Mouse (Mus musculus) ES-E14 (cell line): ENCODE measurements around the gene Gng10. TPM values are rescaled to one million over a fixed set of nuclear protein-coding genes. Genes with fewer than 3 reads are reported as not detected.

ENCODE experiments used
- DNase-seq: peaks from one replicate; pipeline ENCODE4 v3.0.0-alpha.2; 2013; ENCODE audit warnings: low read depth, low spot score
- H3K27ac ChIP-seq: 2 replicates; pipeline ENCODE4 v1.5.1; 2012; ENCODE audit warnings: low read depth, mild to moderate bottlenecking, low read length, moderate library complexity, mixed read lengths; ENCODE audit not compliant: poor library complexity, insufficient read depth, severe bottlenecking
- H3K36me3 ChIP-seq: 2 replicates; pipeline ENCODE4 v1.6.1; 2012; ENCODE audit warnings: mild to moderate bottlenecking, low read length, moderate library complexity, mixed read lengths; ENCODE audit not compliant: control insufficient read depth, poor library complexity, insufficient read depth, severe bottlenecking
- H3K4me1 ChIP-seq, 2 experiments: fragments of 150-350 bp in 1 of 2; sonication (generic) in 1 of 2; 2 replicates each; pipeline ENCODE4 v1.6.1; 2012; ENCODE audit warnings: low read length in 2 of 2, mild to moderate bottlenecking in 1 of 2, mixed read lengths in 1 of 2; ENCODE audit not compliant: control insufficient read depth in 2 of 2, insufficient read depth in 2 of 2, poor library complexity in 1 of 2
- H3K4me3 ChIP-seq, 2 experiments: fragments of 150-350 bp in 1 of 2; sonication (generic) in 1 of 2; 2 replicates each; pipeline ENCODE4 v1.5.1; 2012; ENCODE audit warnings: low read length in 2 of 2, low read depth in 1 of 2, mild to moderate bottlenecking in 1 of 2, mixed read lengths in 1 of 2; ENCODE audit not compliant: insufficient read depth in 1 of 2, poor library complexity in 1 of 2, severe bottlenecking in 1 of 2
- H3K9ac ChIP-seq: 2 replicates; pipeline ENCODE4 v1.6.1; 2012; ENCODE audit warnings: low read depth, mild to moderate bottlenecking, low read length, mixed read lengths; ENCODE audit not compliant: poor library complexity, insufficient read depth, severe bottlenecking
- H3K9me3 ChIP-seq: fragments of 150-350 bp; sonication (generic); 2 replicates; pipeline ENCODE4 v1.6.1; 2012; ENCODE audit warnings: low read depth, mild to moderate bottlenecking, low read length; ENCODE audit not compliant: control insufficient read depth, insufficient read depth
- CHD2 ChIP-seq: IDR thresholded peaks from 2 replicates; pipeline ENCODE4 v1.6.1; 2014; ENCODE audit warnings: mild to moderate bottlenecking, low read depth, low read length, inconsistent platforms
- HCFC1 ChIP-seq: IDR thresholded peaks from 2 replicates; pipeline ENCODE4 v1.6.1; 2012; ENCODE audit warnings: low read length, inconsistent platforms, borderline replicate concordance; ENCODE audit not compliant: insufficient read depth
- MAFK ChIP-seq: IDR thresholded peaks from 2 replicates; pipeline ENCODE4 v1.6.1; 2014; ENCODE audit warnings: mild to moderate bottlenecking, low read depth, low read length, inconsistent platforms; ENCODE audit not compliant: insufficient read depth
- ZC3H11A ChIP-seq: IDR thresholded peaks from 2 replicates; pipeline ENCODE4 v1.6.1; 2012; ENCODE audit warnings: low read depth, mild to moderate bottlenecking, inconsistent platforms, low read length, borderline replicate concordance
- ZNF384 ChIP-seq: IDR thresholded peaks from 2 replicates; pipeline ENCODE4 v1.6.1; 2012; ENCODE audit warnings: low read depth, low read length, inconsistent platforms
- in situ Hi-C, 2 experiments: fragments of 600-800 bp; cut with MboI; formaldehyde crosslinking; loops; one replicate each; pipeline ENCODE4 v1.15.1; 2025; ENCODE audit warnings: low sequenced_read_pairs in 2 of 2, inconsistent platforms in 1 of 2; ENCODE audit not compliant: unreplicated experiment in 2 of 2
- total RNA-seq: library from RNA; depleted of rRNA; stranded (reverse); fragments of 300-350 nt; gene quantifications from 2 replicates; pipeline ENCODE4 v1.2.3, GENCODE M21; 2012; rRNA removed

Gng10 gene
- total RNA-seq, 1 experiment: 25.3 TPM

DNA sequence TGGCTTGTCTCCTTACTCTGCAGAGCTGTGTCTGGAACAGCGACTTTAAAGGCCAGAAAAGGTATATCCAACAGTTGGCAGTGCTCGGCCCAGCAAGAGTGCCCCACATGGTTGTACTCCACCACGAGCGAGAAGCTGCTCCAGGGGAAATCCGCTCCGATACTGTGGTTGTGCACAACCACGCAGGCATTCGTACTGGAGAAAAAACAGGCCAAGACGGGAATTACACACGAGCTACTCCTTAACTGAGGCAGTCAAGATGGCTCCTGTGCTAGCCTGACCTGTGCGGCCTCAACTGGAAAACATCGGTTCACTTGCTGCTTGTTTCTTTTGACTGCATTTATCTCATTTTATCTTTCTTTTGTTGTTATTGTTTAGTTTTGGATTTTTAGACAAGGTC, 27.6 kb downstream of the Gng10 start:
- DNase-seq: peak; percentile 21
- no peaks in the 10 kb centered on the region for H3K4me1 ChIP-seq
- in situ Hi-C loops: no loop called here
- H3K9me3 ChIP-seq: no peaks in the 10 kb centered on the region
- H3K36me3 ChIP-seq: no peaks in the 10 kb centered on the region
- no peak overlapping the region for H3K9ac ChIP-seq
- TF ChIP-seq HCFC1: no peak
- TF ChIP-seq ZNF384: no peak
- no peak for TF ChIP-seq MAFK
- TF ChIP-seq ZC3H11A: no peak
- TF ChIP-seq CHD2: no peak
- no peak overlapping the region for H3K27ac ChIP-seq
- H3K4me3 ChIP-seq: no peak overlapping the region

DNA sequence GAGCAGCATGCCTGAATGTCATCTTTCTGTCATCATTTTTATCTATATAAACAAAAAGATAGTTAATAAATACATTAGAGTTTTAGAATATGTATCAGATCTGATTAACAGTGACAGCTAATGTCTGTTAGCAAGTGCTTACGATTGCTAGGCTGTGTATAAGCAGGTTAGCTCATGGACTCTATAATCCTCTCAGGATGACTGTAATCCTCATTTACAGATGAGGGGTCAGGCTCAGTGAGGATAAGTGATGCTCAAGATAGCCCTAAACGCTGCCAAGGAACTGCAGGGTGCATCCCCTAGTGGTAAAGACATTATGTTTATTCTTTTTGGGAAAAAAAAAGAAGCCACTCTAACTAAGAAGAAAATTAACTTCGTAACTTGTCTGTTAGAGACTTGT, 34.4 kb downstream of the Gng10 start:
- H3K4me1 ChIP-seq: no peaks in the 10 kb centered on the region
- DNase-seq: no peak
- H3K9me3 ChIP-seq: no peaks in the 10 kb centered on the region
- no peaks in the 10 kb centered on the region for H3K36me3 ChIP-seq
- no peak overlapping the region for H3K27ac ChIP-seq
- in situ Hi-C loops: no loop called here
- H3K9ac ChIP-seq: no peak overlapping the region
- no peak overlapping the region for H3K4me3 ChIP-seq
- TF ChIP-seq CHD2: no peak
- TF ChIP-seq ZC3H11A: no peak
- no peak for TF ChIP-seq HCFC1

DNA sequence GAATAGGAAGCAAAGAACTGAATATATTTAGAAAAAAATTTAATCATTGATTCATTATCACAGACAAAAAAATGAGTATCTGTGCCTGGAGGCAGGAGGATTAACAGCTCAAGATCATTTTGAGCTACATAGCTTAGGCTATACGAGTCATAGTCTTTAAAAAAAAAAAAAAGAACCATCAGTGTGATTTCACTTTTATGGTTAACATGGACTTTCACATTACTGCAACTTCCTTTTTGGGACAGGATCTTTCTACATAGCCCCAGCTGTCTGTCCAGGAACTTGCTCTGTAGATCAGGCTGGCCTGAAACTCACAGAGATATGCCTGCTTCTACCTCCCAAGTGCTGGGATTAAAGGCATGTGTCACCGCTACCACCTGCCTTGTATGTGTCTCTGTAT, 48.5 kb downstream of the Gng10 start:
- Histone ChIP-seq H3K9ac (no peak overlapping the region), H3K9me3 (no peaks in the 10 kb centered on the region), H3K4me3 (no peak overlapping the region), H3K36me3 (no peaks in the 10 kb centered on the region), H3K27ac (no peak overlapping the region), H3K4me1 (no peaks in the 10 kb centered on the region)
- DNase-seq: no peak
- TF ChIP-seq ZC3H11A (no peak), ZNF384 (no peak), HCFC1 (no peak), CHD2 (no peak), MAFK (no peak)
- in situ Hi-C loops: loop anchor here (25.0 kb wide), 2 partner anchors 254 to 479 kb away; no protein-coding TSS in a partner anchor

DNA sequence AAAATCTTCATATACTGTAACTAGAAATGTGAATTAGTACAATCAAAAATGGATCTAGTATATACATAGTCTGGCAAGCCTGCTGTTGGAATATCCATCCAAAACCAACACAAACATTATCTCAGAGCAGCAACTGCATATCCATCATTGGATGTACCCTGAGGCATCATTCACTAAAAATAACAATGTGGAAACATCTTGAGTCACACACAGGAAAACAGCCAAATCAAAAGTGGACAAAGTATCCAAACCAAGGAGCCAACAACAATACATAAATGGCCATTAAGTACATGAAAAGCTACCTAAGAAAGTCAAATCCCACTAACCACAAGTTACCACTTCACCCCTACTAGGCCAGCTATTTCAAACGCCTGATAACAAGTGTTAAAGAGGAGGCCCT, 54.5 kb downstream of the Gng10 start:
- TF ChIP-seq CHD2 (no peak), ZNF384 (no peak), MAFK (no peak), HCFC1 (no peak), ZC3H11A (no peak)
- no peak overlapping the region for H3K9ac ChIP-seq
- in situ Hi-C loops: loop anchor here (25.0 kb wide), 2 partner anchors 248 to 473 kb away; no protein-coding TSS in a partner anchor

More for the DNA sequence above, 54.5 kb downstream of the Gng10 start:
- H3K27ac ChIP-seq: no peak overlapping the region
- no peaks in the 10 kb centered on the region for H3K36me3 ChIP-seq
- no peaks in the 10 kb centered on the region for H3K9me3 ChIP-seq
- no peak for DNase-seq
- no peaks in the 10 kb centered on the region for H3K4me1 ChIP-seq
- H3K4me3 ChIP-seq: no peak overlapping the region

Other genes with a start within 250 kb of the Gng10 start
- gene Olfr267, start 247.4 kb upstream of the Gng10 start, total RNA-seq: not detected in 2 replicates
- 10.6 and 23.9 TPM in 2 replicates for gene Ecpas, start 122.3 kb upstream of the Gng10 start, total RNA-seq
- 0.63 and 0.80 TPM in 2 replicates for gene Zkscan16, start 91.5 kb upstream of the Gng10 start, total RNA-seq
- 8.0 and 14.4 TPM in 2 replicates for gene Ptgr1, start 48.0 kb upstream of the Gng10 start, total RNA-seq
- gene Dnajc25, start 40.0 kb upstream of the Gng10 start, total RNA-seq: 7.8 and 12.0 TPM in 2 replicates
- not detected in 2 replicates for gene Gm20503, start 31.9 kb upstream of the Gng10 start, total RNA-seq
- gene AI481877, start 103.9 kb downstream of the Gng10 start, total RNA-seq: 0.85 and 0.98 TPM in 2 replicates
- 40.2 and 56.4 TPM in 2 replicates for gene Ugcg, start 154.2 kb downstream of the Gng10 start, total RNA-seq